Mouse (Mus musculus): ENCODE measurements at regions not wholly inside any gene's neighbourhood (a gene's known extent, or its start where the extent isn't known, plus 50 kb on each side); places are given as distances from the start of the nearest gene placed in this dataset.

GRCm38 (mm10) chr6:109004443-109004842 lies 176.0 kb downstream of the Edem1 start:
- WGBS, result 68% methylated on average over 2 of the region's 2 CpGs
- ATAC-seq (ENCODE audit: low FRiP score, low read depth) (no peak), DNase-seq (ENCODE audit: low spot score) (no peak)
- Histone ChIP-seq H3K9me3 (ENCODE audit: control insufficient read depth, low read length) (no peaks in the 10 kb centered on the region), H3K27me3 (ENCODE audit: control insufficient read depth, insufficient read depth, low read length) (no peaks in the 10 kb centered on the region), H3K4me2 (replicated peaks; ENCODE audit: low read depth, low read length, severe bottlenecking) (no peak overlapping the region), H3K4me1 (ENCODE audit: control insufficient read depth, insufficient read depth, low read length) (no peaks in the 10 kb centered on the region), H3K4me3 (replicated peaks; ENCODE audit: low read length) (no peak overlapping the region), H3K9ac (ENCODE audit: low read depth, low read length, severe bottlenecking) (no peak overlapping the region), H3K27ac (replicated peaks; ENCODE audit: low read depth, low read length) (no peak overlapping the region), H3K36me3 (ENCODE audit: control insufficient read depth, insufficient read depth, low read length) (no peaks in the 10 kb centered on the region)
- TF ChIP-seq POLR2A (IDR thresholded peaks at IDR 0.05; ENCODE audit: borderline replicate concordance, extremely low read depth, insufficient read depth, insufficient read length), result no peak

DNA sequence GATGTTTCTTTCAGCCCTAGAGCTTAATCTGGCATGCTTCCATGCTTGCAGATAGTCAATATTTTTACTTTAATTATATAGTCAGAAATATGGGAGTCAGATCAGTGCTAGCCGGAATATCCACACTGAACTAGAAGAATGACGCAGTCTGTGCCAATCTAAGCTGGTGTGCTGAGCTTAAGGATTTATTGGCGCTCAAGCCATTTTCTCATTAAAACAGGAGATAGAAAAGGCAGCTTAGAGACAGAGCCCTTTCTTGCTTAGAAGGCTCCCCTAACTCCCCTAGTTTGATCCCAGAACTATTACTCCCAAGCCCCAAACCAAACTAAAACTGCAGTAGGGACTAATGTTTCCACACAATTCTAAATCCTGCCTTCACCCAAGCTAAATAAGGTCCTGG lies 180.9 kb downstream of the Edem1 start:
- DNase-seq (ENCODE audit: low spot score), result no peak
- no peaks in the 10 kb centered on the region for H3K9me3 ChIP-seq (ENCODE audit: control insufficient read depth, low read length)
- no peaks in the 10 kb centered on the region for H3K4me1 ChIP-seq (ENCODE audit: control insufficient read depth, insufficient read depth, low read length)
- no peaks in the 10 kb centered on the region for H3K36me3 ChIP-seq (ENCODE audit: control insufficient read depth, insufficient read depth, low read length)
- H3K4me3 ChIP-seq (replicated peaks; ENCODE audit: low read length), result no peak overlapping the region
- H3K27me3 ChIP-seq (ENCODE audit: control insufficient read depth, insufficient read depth, low read length), result no peaks in the 10 kb centered on the region
- no peak for TF ChIP-seq POLR2A (IDR thresholded peaks at IDR 0.05; ENCODE audit: borderline replicate concordance, extremely low read depth, insufficient read depth, insufficient read length)
- H3K9ac ChIP-seq (ENCODE audit: low read depth, low read length, severe bottlenecking), result no peak overlapping the region
- ATAC-seq (ENCODE audit: low FRiP score, low read depth), result no peak
- H3K4me2 ChIP-seq (replicated peaks; ENCODE audit: low read depth, low read length, severe bottlenecking), result no peak overlapping the region
- no peak overlapping the region for H3K27ac ChIP-seq (replicated peaks; ENCODE audit: low read depth, low read length)
- 89% methylated on average over 3 of the region's 3 CpGs for WGBS

GRCm38 (mm10) chr6:109009793-109010192 lies 181.4 kb downstream of the Edem1 start:
- Histone ChIP-seq H3K4me1 (ENCODE audit: control insufficient read depth, insufficient read depth, low read length) (no peaks in the 10 kb centered on the region), H3K36me3 (ENCODE audit: control insufficient read depth, insufficient read depth, low read length) (no peaks in the 10 kb centered on the region), H3K27me3 (ENCODE audit: control insufficient read depth, insufficient read depth, low read length) (no peaks in the 10 kb centered on the region), H3K9ac (ENCODE audit: low read depth, low read length, severe bottlenecking) (no peak overlapping the region), H3K9me3 (ENCODE audit: control insufficient read depth, low read length) (no peaks in the 10 kb centered on the region), H3K27ac (replicated peaks; ENCODE audit: low read depth, low read length) (no peak overlapping the region), H3K4me2 (replicated peaks; ENCODE audit: low read depth, low read length, severe bottlenecking) (no peak overlapping the region), H3K4me3 (replicated peaks; ENCODE audit: low read length) (no peak overlapping the region)
- WGBS, result 47% methylated on average over 4 of the region's 4 CpGs
- no peak for ATAC-seq (ENCODE audit: low FRiP score, low read depth)
- no peak for TF ChIP-seq POLR2A (IDR thresholded peaks at IDR 0.05; ENCODE audit: borderline replicate concordance, extremely low read depth, insufficient read depth, insufficient read length)
- DNase-seq (ENCODE audit: low spot score), result no peak

DNA sequence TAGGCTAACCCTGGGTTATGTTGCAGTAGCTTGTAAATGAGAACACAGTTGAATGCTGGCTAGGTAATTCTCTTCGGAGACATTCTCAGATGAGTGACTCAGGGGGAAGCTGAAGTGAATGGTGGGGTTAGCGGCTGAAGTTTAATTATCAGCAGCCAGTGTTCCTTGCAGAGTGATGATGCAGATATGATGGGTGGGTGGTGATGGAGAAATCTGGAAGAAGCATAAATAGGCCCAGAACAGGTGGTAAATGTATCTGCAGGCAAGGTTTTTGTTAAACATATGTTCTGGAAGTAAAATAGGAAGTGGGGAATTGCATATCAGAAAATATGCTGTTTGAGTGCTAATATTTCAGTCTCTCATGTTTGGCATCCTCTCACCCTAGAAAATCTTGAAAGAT lies 191.3 kb downstream of the Edem1 start:
- Histone ChIP-seq H3K9me3 (ENCODE audit: control insufficient read depth, low read length) (no peaks in the 10 kb centered on the region), H3K9ac (ENCODE audit: low read depth, low read length, severe bottlenecking) (no peak overlapping the region), H3K36me3 (ENCODE audit: control insufficient read depth, insufficient read depth, low read length) (no peaks in the 10 kb centered on the region), H3K4me2 (replicated peaks; ENCODE audit: low read depth, low read length, severe bottlenecking) (no peak overlapping the region), H3K27me3 (ENCODE audit: control insufficient read depth, insufficient read depth, low read length) (no peaks in the 10 kb centered on the region), H3K4me3 (replicated peaks; ENCODE audit: low read length) (no peak overlapping the region), H3K4me1 (ENCODE audit: control insufficient read depth, insufficient read depth, low read length) (no peaks in the 10 kb centered on the region), H3K27ac (replicated peaks; ENCODE audit: low read depth, low read length) (no peak overlapping the region)
- ATAC-seq (ENCODE audit: low FRiP score, low read depth) (no peak), DNase-seq (ENCODE audit: low spot score) (no peak)
- TF ChIP-seq POLR2A (IDR thresholded peaks at IDR 0.05; ENCODE audit: borderline replicate concordance, extremely low read depth, insufficient read depth, insufficient read length), result no peak
- WGBS, result 89% methylated on average over 2 of the region's 2 CpGs
